Mouse (Mus musculus) liver, adult (tissue): ENCODE data around the gene Zfp759.
"Not testable (repeated sequence)": the region's sequence is repeated elsewhere in the genome, so short reads cannot be mapped to it uniquely, and the experiment has no call there.

Source experiments
- GATA4 ChIP-seq: IDR thresholded peaks from 2 replicates; pipeline ENCODE4 v1.6.1; 2014; ENCODE audit warnings: mild to moderate bottlenecking, low read length; ENCODE audit not compliant: insufficient replicate concordance

The Zfp759 gene

DNA sequence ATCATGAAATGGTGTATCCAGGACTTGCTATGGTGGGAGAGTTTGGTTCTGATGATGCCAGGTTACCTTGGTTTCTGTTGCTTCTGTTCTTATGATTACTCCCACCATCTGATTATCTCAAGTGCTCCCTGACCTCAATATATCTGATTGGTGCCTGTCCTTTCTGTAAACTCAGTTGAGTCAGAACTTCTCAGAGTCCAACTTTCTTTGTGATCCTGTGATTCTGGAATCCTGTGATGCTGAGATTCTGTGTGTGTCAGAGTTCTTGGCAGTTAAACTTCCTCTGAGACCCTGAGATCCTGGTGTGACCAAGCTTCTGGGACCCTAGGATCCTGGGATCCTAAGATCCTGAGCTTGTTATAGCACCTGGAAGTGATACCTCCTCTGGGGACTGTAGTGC lies at the start of gene Zfp759:
Gene Zfp759 (plus strand): TSS at position 301 of the 400 bp plus-strand sequence.
- TF ChIP-seq GATA4: not testable (repeated sequence)

DNA sequence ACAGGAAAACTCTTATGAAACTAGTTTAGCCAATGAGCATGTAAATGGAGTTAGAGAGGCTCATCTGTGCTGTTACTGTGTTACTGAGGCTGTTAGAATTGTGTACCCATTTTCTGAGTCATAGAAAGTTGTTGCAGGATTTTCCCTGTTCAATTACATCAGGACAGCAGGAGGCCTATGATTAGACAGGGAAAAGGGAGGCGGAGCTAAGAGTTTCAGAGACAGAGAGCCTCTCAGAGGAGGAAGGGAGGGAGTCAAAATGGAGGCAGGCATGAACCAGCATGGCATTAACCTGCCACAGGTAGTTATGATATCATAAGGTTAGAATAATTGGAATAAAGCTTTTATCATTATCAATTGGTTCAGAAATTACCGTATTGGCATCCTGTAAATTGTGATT lies 48.7 kb upstream of the Zfp759 start:
- TF ChIP-seq GATA4: no peak

DNA sequence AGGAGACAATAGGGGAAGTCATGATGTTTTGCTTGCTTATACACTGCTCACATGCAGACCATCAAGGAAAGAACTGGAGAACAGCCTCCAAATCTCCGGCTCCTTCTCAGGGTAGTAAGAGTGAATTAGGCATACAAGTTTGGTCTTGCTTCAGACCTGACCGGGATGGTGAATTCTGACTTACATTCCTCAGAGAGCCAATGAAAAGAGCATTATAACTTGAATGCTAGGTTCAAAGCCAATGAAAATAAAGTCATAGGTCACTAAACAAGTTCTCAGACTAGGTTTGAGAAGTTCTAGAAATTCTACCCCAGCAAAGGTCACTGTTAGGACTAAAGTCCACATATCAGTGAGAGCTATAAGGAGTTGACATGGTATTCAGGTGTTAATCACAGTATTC lies 44.2 kb upstream of the Zfp759 start:
- no peak for TF ChIP-seq GATA4

DNA sequence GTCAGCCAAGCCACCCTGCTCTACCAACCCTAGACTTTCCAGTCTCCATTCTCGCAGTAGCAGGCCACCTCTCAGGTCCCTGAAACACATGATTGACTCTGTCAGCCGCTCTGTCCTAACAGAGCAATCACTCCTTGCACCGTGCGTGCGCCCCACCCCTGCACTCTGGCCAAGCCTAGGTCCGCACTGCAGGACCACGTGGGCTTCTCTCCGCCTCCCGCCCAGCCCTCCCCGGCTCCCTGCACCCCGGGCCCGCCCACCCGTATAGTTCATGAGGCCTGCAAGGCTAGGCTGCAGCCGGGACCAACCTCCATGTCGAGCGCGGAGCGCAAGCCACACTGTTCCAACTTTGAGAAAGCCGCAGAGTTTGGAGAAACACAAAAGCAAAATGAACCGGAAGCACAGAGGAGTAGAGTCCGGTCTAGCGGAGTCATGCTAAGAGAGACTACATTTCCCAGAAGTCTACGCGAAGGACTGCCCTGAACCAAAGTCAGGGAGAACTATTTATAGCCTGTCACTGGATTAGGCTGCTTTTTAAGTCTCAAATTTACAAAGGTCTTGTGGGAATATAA lies 40.2 kb upstream of the Zfp759 start:
- no peak for TF ChIP-seq GATA4

DNA sequence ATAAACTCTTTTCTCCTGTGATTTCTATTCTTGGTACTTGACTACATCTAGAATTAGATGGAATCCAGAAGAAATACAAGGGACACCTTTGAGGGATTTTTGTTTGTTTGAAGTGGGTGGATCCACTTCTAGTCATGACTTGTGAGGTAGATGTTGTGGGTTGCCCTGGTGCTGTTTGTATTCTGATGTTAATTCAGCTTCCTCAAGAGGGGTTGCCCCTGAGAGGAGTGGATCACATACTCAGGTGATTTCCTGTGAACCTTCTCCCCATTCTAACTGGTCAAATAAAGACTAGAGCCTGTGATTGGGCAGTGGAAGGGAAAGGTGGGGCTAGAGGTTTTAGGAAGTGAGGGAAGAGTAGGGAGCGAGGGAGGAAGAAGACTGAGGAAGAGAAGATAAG lies 39.5 kb upstream of the Zfp759 start:
- no peak for TF ChIP-seq GATA4

DNA sequence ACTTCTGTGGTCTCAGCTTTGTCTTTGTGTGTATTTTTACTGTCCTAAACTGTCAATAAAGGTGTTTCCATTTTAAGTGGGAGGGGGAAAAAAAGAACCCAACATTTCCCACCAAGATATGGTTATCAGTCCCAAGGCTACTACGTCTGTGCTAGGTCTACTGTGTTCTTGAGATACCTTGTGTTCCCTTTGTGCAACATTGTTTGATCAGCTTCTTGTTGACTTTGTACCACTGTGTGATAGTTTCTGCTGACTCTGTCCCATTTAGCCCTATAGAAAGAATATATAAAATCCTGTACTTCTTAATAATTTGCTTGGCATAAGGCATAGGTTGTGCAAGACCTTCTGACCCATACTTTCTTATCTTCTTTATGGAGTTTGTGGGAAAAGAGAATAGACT lies 31.3 kb upstream of the Zfp759 start:
- no peak for TF ChIP-seq GATA4

DNA sequence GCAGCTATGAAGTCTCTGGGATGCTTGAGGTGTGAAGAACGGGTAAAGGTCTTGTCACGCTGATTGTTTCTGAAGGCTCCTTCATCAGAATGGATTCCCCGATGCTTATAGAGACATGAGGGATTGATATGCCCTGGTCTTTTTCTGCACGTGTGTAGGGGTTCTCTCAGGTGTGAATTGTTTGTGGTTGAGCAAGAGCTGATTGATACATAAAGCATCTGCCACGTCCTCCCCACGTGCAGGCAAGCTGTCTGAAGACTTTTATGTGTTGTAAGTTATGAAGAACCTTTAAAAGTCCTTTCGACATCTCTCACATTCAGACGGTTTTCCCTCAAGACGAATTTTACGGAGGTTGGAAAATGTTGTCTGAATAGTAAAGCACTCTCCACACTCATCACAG lies 23.6 kb upstream of the Zfp759 start, which contains the start of gene Zfp708:
Gene Zfp708 (minus strand): TSS at position 101 of the 400 bp plus-strand sequence.
- no peak for TF ChIP-seq GATA4

DNA sequence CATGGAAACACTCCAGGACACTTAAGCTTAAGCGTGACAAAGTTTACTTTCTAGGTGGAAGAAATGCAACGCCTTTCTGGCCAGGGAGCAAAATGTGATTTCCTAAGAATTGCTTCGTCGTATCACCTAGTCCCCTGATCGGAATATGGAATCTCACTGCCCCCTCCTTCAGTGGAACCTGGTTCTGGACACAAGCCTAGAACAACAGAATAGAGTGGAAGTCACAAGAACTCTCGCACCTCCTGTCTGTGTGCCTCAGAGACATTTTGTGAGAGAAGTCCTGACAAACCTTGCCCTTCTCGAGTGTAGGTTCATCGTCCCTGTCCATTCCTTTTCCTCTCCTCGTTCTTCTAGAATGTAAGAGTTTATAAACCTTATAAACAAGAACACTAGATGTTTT lies 13.8 kb upstream of the Zfp759 start:
- no peak for TF ChIP-seq GATA4

DNA sequence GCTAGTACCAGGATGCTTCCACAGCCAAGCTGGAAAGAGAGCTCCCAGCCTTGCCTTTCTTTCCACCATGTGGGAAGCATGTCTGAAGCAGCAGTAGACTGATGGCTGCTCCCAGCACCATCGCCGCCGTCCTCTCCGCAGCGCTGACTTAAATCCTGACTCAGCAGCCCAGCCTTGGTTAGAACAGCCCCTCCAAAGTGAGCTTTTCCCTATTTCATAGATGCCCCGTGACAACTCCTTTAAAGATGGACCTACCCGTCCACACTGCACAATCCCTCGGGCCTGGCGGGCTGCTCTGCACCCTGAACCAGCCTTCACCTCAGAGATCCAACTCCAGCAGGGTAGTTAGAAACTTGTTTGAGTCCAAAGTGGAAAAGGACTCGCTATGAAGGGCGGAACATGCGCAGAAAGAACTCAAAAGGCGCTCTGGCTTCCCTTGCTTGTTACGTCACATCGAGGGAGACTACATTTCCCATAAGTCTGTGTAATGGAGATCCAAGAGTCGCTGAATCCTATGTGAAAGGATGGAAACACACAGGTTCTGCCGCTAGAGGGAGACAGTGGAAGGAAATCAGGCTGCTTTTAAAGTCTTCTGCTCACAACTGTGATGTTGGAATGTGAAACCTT lies 13.2 kb upstream of the Zfp759 start, which contains the start of gene Gm28557:
Gene Gm28557 (minus strand): TSS at position 411 of the 627 bp plus-strand sequence.
- peak; percentile 30; the same call in 1 of the 2 replicates for TF ChIP-seq GATA4

DNA sequence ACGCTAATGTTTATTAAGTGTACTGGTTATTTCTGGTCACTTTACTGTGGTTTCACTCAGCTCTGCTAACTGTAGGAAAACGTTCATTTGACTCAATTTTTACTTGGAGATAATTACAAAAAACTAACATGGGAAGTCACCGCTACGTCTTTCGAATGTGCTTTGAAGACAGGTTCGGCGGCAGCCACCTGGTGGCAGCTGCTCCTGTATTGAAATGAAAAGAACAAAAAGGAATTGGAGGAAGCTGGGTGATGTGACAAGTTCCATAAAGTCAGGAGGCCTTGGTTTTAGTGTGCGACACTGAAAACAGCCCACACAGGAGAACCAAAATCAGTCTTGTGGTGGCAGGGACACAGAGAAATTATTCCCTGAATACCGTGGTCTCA lies 12.6 kb upstream of the Zfp759 start:
- no peak for TF ChIP-seq GATA4

DNA sequence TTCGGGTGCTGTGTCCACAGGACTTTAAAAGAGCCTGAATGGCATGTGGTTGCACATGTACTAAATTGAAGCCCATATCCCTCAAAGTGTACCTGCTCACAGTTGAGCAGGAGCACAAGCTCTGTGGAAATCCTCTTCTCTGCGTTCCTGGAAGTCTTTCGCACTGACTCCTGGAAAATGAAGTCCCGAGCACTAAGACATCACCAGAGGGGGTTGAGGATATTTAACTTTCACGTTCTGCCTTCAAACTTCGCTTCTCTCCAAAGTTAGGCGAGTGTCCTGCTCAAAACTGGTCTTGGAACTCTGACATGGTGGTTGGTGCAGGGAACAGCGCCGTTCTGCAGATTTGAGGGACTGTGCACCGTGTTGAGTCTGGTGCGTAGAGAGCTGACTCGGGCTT lies 9.4 kb upstream of the Zfp759 start:
- no peak for TF ChIP-seq GATA4

DNA sequence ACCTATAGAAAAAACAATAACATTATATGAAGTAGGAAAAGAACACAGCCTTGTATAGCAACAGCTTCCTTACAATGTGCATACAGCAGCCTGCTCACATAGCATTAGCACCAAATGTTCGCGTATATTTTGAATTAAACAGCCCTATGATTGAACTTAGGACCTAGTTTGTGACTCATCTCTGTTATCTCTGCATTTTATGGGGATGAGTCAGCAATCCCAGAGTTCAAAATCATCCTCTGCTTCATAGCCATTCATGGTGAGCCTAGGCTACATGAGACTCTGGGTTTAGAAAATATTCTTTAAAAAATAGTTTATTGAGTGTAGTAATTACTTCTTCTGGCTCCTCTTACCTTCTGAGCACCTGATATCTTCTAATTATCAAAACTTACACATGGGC lies 8.2 kb upstream of the Zfp759 start:
- no peak for TF ChIP-seq GATA4

DNA sequence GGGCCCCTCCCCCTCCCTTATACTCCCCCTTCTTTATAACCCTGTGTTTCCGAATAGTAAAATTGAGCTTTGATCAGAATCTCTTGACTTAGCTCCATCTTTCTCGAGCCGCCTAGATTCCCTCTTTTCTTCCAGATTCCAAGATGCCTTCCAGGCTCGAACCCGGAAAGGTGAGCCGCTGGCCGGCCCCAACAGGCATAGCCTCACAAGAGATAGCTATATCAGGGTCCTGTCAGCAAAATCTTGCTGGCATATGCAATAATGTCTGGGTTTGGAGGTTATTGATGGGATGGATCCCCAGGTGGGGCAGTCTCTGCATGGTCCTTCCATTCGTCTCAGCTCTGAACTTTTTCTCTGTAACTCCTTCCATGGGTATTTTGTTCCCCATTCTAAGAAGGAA lies 5.3 kb upstream of the Zfp759 start, which contains the start of gene Rslcan18:
Gene Rslcan18 (minus strand): TSS at position 101 of the 400 bp plus-strand sequence.
- TF ChIP-seq GATA4: not testable (repeated sequence)

DNA sequence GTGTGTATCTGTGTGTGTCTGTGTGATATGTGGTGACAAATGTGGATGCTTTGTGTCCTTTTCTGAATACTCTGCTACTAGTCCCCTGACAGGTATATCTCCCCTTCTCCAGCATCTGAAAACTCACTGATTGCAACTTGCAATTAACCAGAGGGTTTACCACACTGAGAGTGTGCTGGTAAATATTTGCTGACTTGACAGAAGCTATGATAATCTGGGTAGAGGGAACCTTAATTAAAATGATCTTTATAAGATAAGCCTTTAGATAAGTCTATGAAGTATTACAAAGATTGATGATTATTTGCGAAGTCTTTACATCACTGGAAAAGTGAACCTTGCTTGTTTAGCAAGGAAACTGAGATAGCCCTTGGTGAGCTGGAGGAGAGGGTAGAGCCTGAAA lies 3.0 kb downstream of the Zfp759 start:
- TF ChIP-seq GATA4: no peak

DNA sequence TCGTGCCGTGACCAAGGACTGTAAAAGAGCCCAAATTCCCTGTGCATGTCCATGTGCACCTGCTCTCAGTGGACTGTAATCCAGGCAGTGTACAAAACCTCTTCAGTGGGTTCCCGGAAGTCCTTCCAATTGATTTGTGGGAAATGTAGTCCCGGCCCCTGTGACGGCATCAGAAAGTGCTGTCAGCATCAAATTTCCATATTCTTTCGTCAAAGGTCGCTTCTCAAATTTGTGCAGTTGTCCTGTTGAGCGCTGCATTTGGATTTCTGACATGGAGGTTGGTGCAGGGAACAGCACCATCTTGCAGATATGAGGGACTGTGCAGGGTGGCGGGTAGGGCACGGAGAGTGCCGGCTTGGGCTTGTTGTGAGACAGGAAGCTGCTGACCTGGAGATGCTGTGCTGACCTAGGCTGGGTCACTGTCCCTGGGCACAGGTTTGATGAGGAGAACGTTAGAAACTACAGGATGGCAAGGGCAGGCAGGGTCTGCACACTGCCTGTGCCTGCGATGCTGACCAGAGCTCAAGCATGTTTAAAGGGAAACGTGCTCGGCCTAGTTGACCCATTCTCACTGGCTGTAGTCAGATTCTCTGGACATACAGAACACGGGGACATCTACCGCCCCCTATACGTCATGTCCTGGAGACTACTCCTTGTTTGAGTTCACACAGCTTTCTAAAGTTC lies 6.7 kb downstream of the Zfp759 start:
- TF ChIP-seq GATA4: no peak

DNA sequence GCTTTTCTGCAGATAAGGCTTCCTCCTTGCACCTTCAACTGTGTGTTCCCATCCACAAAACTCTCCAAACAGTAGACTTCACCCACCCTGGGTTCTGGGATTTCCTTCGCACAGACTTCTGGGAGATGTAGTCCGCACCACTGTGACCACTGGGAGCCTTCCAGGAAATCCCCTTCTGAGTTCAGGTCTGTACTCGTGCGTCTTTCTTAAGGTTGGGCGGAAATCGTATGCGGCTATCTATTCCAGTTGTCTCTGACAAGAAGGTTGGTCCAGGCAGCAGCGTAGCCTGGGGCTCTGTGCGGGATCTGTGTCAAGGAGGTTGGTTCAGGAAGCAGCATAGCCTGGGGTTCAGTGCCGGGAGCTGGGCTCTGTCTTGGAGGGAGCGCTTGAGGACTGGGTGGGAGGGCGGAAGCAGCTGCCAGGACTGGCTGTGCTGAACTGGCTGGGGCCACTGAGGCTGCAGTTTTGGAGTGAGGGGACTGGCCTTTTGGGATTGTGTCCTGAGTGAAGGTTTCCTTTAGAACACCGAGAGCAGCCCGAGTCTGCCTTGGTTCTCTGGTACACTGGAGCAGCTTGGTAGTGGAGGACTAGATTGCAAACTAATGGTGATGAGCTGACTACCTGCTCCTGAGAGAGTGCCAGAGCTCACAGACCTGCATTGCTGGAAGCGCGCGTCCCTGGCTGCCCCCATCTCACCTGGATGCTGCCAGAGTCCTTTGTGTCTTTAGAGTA lies 51.7 kb downstream of the Zfp759 start, which contains the start of gene Rsl1:
Gene Rsl1 (plus strand): TSS at position 192 of the 732 bp plus-strand sequence.
- TF ChIP-seq GATA4: peak; percentile 7; the same call in 1 of the 2 replicates

DNA sequence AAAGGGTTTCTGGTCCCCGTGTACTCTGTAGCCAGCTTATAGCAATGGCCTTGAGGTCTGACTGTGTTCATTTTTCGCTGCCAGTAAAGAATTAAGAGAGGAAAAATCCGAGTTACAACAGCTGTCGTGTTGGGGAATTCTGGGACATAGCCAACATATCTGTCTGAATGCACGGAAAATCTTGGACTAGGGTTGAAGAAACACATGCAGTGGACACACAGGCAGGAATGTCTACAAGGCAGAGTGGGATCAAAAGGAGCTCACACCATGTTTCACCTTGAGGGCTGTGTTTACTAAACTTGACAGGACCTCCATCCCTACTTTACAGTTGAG lies 52.2 kb downstream of the Zfp759 start:
- no peak for TF ChIP-seq GATA4
